Mouse (Mus musculus): ENCODE measurements around the gene Laptm4a. TPM values are rescaled to one million over a fixed set of nuclear protein-coding genes. Genes with fewer than 3 reads are reported as not detected.
A peak's percentile ranks its signal among the peaks of the same experiment; 100 is the strongest.

Laptm4a gene
- total and polyA plus RNA-seq, 2 experiments from 2014 or later, result 196 to 289 TPM

DNA sequence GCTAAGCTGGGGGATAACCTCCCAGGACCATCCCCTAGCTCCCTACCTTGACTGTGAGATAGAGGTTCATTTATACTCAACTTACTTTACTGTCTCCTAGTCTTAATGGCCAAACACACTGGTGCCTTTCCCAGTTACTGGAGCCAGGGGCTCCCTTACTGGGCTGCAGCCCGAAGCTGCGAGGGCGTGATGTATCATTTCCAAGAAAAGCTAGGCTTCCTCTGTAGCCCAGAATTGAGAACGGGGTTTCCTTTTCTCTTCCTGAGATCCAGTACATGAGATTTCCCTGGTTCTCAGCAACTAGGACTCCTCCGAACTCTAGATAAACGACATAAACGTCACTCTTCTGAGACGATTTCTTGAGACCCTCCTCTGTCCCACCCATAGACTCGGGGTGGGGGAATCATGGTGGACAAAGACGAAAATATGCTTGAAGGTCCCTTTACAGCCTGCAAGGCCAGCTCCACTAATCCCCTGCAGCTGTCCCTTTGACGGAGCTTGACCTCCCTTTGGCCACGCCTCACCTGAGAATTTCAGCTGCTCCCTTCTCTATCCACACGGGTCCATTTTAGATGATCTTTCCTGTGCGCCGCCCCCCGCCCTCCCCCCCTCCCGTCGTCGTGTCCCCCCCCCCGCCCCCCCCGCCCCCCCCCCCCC, 28.5 kb upstream of the Laptm4a start:
- Histone ChIP-seq H3K27me3 (ENCODE audit: insufficient read depth, low read length) (no peaks in the 10 kb centered on the region), H3K9ac (replicated peaks; ENCODE audit: low read length) (no peak overlapping the region), H3K9me3 (ENCODE audit: low read length) (no peaks in the 10 kb centered on the region), H3K4me3 (ENCODE audit: low read length) (no peak overlapping the region), H3K27ac (no peak overlapping the region), H3K4me1 (ENCODE audit: insufficient read depth, low read length) (no peaks in the 10 kb centered on the region), H3K4me2 (ENCODE audit: low read depth, low read length) (peak overlapping the region; percentile 23; the same call in 1 of the 2 replicates), H3K36me3 (ENCODE audit: insufficient read depth, low read length) (no peaks in the 10 kb centered on the region)
- ATAC-seq (no peak), DNase-seq (ENCODE audit: low spot score) (no peak)
- WGBS, result 53% methylated on average over 17 of the region's 21 CpGs
- no peak for TF ChIP-seq CTCF (IDR thresholded peaks at IDR 0.05; ENCODE audit: low read depth)

DNA sequence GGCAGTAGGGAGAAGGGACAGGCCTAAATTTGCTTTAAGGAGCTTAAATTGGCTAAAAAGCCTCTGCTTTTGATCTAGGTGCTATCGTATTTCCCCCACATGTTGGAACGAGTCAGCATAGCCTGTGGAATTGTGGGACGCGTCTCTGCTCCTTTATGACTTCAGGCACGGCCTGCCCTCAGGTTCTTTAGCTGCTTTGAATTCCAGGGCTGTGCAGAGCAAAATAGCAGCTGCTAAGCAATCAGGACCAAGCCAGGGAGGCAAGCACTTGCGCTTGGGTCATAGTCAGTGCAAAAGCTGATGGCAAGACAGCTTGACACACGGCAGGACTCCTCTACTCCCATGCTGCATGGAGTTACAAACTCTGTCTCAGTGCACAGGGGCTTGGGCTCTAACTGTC, 24.3 kb upstream of the Laptm4a start:
- 69% methylated on average over 7 of the region's 7 CpGs for WGBS
- Histone ChIP-seq H3K36me3 (ENCODE audit: insufficient read depth, low read length) (no peaks in the 10 kb centered on the region), H3K4me3 (ENCODE audit: low read length) (no peak overlapping the region), H3K27ac (no peak overlapping the region), H3K4me1 (ENCODE audit: insufficient read depth, low read length) (no peaks in the 10 kb centered on the region), H3K9ac (replicated peaks; ENCODE audit: low read length) (no peak overlapping the region), H3K9me3 (ENCODE audit: low read length) (no peaks in the 10 kb centered on the region), H3K4me2 (ENCODE audit: low read depth, low read length) (no peak overlapping the region), H3K27me3 (ENCODE audit: insufficient read depth, low read length) (no peaks in the 10 kb centered on the region)
- no peak for DNase-seq (ENCODE audit: low spot score)
- no peak for TF ChIP-seq CTCF (IDR thresholded peaks at IDR 0.05; ENCODE audit: low read depth)
- no peak for ATAC-seq

DNA sequence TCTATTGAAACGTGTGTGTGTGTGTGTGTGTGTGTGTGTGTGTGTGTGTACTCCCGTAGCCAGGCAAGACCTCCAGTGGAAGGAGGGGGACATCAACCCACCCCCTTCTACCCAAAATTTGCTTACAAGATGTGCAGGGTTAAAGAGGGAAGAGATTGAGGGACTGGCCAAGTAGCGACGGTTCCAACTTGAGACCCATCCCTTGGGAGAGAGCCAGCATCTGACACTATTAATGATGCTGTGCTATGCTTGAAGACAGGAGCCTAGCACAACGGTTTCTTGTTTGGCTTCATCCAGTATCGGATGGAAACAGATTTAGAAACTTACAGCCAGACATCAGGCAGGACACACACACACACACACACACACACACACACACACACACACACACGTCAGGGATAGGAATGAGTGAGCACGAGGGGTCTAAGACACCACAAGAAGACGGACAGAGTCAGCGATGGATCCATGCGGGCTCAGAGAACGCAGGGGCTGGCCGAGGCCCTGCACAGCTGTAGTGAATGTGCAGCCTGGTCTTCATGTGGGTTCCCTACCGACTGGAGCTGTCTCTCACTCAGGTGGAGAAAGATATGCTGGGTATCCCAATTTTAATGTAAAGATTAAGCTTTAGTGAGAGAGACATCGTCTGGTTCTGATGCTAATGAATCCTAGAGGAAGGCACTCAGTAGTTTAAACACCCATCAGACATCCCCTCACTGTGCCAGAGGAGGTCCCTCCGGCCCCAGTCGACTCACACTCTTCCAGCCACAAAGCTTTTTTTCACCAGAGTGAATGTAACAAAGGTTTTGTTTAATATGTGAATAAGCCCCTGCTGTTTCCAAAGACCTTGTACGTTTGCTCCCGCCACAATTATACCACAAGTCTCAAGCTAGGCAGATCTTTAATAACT, 22.3 kb upstream of the Laptm4a start:
- H3K27ac ChIP-seq, result no peak overlapping the region
- 34% methylated on average over 19 of the region's 19 CpGs for WGBS
- DNase-seq (ENCODE audit: low spot score), result peak; percentile 28

DNA sequence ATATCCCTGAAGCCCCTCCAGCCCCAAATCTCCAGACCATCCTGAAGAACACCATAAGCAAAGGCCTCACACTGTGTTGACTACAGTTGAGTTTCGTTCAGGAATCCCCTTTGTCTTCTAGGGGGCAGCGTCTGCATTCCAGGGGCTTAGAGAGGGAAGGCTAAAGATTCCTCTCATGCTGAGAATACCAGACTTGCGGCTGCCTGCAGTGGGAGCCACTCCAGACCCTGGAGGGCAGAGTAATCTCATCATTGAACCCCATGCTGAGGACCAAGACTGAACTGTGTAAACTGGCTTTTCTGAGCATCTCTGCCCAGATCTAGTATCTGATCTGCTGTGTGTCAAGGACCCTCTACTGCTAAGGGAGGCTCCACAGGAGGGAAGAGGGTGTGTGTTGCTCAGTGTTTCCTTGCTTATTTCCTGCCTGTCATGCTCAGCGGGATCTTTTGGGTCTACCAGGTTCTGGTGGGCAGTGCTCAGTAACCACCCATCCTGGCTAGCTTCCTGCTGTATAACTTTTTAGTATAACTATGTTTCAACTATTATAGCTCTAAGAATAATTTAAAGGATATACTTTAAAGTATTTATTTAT, 21.3 kb upstream of the Laptm4a start:
- 29% methylated on average over 4 of the region's 4 CpGs for WGBS
- Histone ChIP-seq H3K4me2 (ENCODE audit: low read depth, low read length) (no peak overlapping the region), H3K9ac (replicated peaks; ENCODE audit: low read length) (no peak overlapping the region), H3K27ac (no peak overlapping the region), H3K9me3 (ENCODE audit: low read length) (no peaks in the 10 kb centered on the region), H3K4me3 (ENCODE audit: low read length) (no peak overlapping the region), H3K27me3 (ENCODE audit: insufficient read depth, low read length) (no peaks in the 10 kb centered on the region), H3K36me3 (ENCODE audit: insufficient read depth, low read length) (no peaks in the 10 kb centered on the region), H3K4me1 (ENCODE audit: insufficient read depth, low read length) (no peaks in the 10 kb centered on the region)
- no peak for TF ChIP-seq CTCF (IDR thresholded peaks at IDR 0.05; ENCODE audit: low read depth)
- ATAC-seq, result no peak
- DNase-seq (ENCODE audit: low spot score), result no peak

More for the DNA sequence above, 22.3 kb upstream of the Laptm4a start:
- Histone ChIP-seq H3K4me3 (ENCODE audit: low read length) (no peak overlapping the region), H3K4me2 (ENCODE audit: low read depth, low read length) (no peak overlapping the region), H3K4me1 (ENCODE audit: insufficient read depth, low read length) (no peaks in the 10 kb centered on the region), H3K36me3 (ENCODE audit: insufficient read depth, low read length) (no peaks in the 10 kb centered on the region), H3K9ac (replicated peaks; ENCODE audit: low read length) (no peak overlapping the region), H3K9me3 (ENCODE audit: low read length) (no peaks in the 10 kb centered on the region), H3K27me3 (ENCODE audit: insufficient read depth, low read length) (no peaks in the 10 kb centered on the region)
- TF ChIP-seq CTCF (IDR thresholded peaks at IDR 0.05; ENCODE audit: low read depth), result no peak
- ATAC-seq, result peak; percentile 57; the same call in 1 of the 2 replicates

DNA sequence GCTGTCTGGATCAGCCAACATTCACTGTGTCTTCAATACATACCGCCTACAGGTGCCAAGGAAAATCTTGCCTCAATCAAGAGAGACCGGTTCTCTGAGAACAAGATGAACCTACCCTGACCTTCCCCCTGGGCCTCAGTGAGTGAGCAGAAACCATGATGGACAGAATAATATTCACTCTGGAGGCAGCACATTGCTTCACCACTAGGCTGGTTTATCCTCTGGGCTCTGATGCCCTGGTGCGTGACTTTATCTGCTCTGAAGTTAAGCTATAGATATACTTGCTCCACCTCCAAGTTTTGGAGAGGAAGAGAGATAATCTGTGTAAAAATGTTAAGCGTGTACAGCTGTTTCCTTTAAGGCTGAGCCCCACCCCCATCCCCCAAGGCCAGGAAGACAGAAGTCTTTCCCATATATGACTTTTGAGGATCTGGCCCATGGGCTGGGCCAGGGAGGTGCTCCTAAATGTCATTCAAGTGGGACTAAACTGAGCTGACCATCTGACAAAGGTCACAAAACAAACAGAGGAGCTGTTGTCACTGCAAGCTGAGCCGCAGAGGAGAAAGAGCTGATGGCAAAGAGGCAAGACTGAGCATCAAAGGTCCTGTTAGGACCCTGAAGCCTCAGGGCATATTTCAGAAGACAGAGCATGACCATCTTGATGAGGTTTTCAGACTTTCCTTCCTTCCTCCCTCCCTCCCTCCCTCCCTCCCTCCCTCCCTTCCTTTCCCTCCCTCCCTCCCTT, 20.4 kb upstream of the Laptm4a start:
- 68% methylated on average over 5 of the region's 5 CpGs for WGBS
- Histone ChIP-seq H3K27me3 (ENCODE audit: insufficient read depth, low read length) (no peaks in the 10 kb centered on the region), H3K9ac (replicated peaks; ENCODE audit: low read length) (no peak overlapping the region), H3K9me3 (ENCODE audit: low read length) (no peaks in the 10 kb centered on the region), H3K4me2 (ENCODE audit: low read depth, low read length) (no peak overlapping the region), H3K27ac (no peak overlapping the region), H3K36me3 (ENCODE audit: insufficient read depth, low read length) (no peaks in the 10 kb centered on the region), H3K4me1 (ENCODE audit: insufficient read depth, low read length) (no peaks in the 10 kb centered on the region), H3K4me3 (ENCODE audit: low read length) (no peak overlapping the region)
- no peak for TF ChIP-seq CTCF (IDR thresholded peaks at IDR 0.05; ENCODE audit: low read depth)
- ATAC-seq, result no peak
- no peak for DNase-seq (ENCODE audit: low spot score)

DNA sequence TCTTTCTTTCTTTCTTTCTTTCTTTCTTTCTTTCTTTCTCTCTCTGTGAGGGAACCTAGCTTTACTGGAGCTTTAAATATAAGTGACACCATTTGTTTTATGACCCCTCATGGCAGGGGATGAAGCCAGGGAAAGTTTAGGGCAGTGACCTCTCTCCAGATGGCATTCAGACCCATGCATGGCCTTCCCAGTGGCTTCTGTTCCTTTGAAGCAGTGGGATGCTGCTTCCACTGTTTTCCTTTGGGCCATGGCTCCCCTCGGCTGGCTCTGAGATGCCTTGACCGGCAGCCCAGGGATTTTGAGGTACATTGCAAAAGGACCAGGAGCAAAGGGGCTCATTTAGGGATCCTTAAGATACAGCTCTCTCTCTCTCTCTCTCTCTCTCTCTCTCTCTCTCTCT, 19.5 kb upstream of the Laptm4a start:
- H3K4me3 ChIP-seq (ENCODE audit: low read length), result no peak overlapping the region
- H3K9ac ChIP-seq (replicated peaks; ENCODE audit: low read length), result no peak overlapping the region
- no peaks in the 10 kb centered on the region for H3K9me3 ChIP-seq (ENCODE audit: low read length)
- 15% methylated on average over 2 of the region's 2 CpGs for WGBS
- TF ChIP-seq CTCF (IDR thresholded peaks at IDR 0.05; ENCODE audit: low read depth), result no peak
- H3K4me2 ChIP-seq (ENCODE audit: low read depth, low read length), result no peak overlapping the region
- DNase-seq (ENCODE audit: low spot score) (no peak), ATAC-seq (no peak)
- H3K27me3 ChIP-seq (ENCODE audit: insufficient read depth, low read length), result no peaks in the 10 kb centered on the region
- H3K36me3 ChIP-seq (ENCODE audit: insufficient read depth, low read length), result no peaks in the 10 kb centered on the region
- H3K27ac ChIP-seq, result no peak overlapping the region
- H3K4me1 ChIP-seq (ENCODE audit: insufficient read depth, low read length), result no peaks in the 10 kb centered on the region

Measured in hindbrain, postnatal 0 days (tissue).